ENCODE assay signal across 7 mouse cellular contexts in the genomic region with DNA sequence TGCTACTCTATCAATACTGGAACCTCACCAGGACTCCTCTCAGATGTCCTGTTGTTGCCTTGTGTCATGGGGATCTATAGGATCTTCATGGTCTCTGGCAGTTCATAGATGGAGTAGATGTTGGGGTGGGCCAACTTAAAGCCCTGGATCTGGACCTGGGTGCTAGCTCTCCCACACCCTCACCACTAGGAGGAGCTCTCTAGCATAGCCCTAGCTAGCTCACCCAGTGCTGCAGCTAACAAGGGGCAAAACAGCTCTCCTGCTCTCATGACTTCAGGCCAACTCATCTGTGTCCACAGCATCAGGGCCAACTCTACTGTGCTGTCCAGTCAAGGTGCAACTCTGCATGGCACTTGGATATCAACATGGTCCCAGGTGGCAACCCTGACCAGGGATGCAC.
DNase-seq lines count a peak whose midpoint lies in the region; ATAC-seq lines count a peak whose summit lies in the region.

No protein-coding gene starts in this region.

- peak; percentile 48 for DNase-seq in adrenal gland, postnatal 14 days
- peak; percentile 38 for DNase-seq in thymus, postnatal 14 days
- no peak for DNase-seq in layer of hippocampus, postnatal 10 days (ENCODE audit: low spot score in 2 of 2)

- H3K9ac ChIP-seq in kidney, embryonic 15.5 days = no peak overlapping the region
- H3K9ac ChIP-seq in midbrain, embryonic 15.5 days = no peak overlapping the region

- no peak overlapping the region for H3K4me2 ChIP-seq in kidney, embryonic 15.5 days
- H3K4me2 ChIP-seq in midbrain, embryonic 15.5 days = no peak overlapping the region

- no peaks in the 10 kb centered on the region for H3K36me3 ChIP-seq in megakaryocyte, embryonic 14.5 days (replicated peaks; ENCODE audit: low read length)
- H3K36me3 ChIP-seq in kidney, embryonic 15.5 days = no peaks in the 10 kb centered on the region
- no peaks in the 10 kb centered on the region for H3K36me3 ChIP-seq in midbrain, embryonic 15.5 days (replicated peaks)

- ATAC-seq in megakaryocyte, adult 5-6 weeks (ENCODE audit: poor library complexity, severe bottlenecking) = no peak
- ATAC-seq in kidney, embryonic 15.5 days (replicated peaks; ENCODE audit: low FRiP score) = 0 out of 2 replicates have a peak, but pooled peaks have one; percentile 25
- no peak for ATAC-seq in midbrain, embryonic 15.5 days (replicated peaks)

- H3K4me1 ChIP-seq in megakaryocyte, embryonic 14.5 days = no peaks in the 10 kb centered on the region
- H3K4me1 ChIP-seq in kidney, embryonic 15.5 days = no peaks in the 10 kb centered on the region
- no peaks in the 10 kb centered on the region for H3K4me1 ChIP-seq in midbrain, embryonic 15.5 days

- no peak overlapping the region for H3K27ac ChIP-seq in kidney, embryonic 15.5 days
- no peak overlapping the region for H3K27ac ChIP-seq in midbrain, embryonic 15.5 days

- no peaks in the 10 kb centered on the region for H3K9me3 ChIP-seq in megakaryocyte, embryonic 14.5 days
- no peaks in the 10 kb centered on the region for H3K9me3 ChIP-seq in kidney, embryonic 15.5 days (replicated peaks)
- H3K9me3 ChIP-seq in midbrain, embryonic 15.5 days = no peaks in the 10 kb centered on the region

- peaks cover 2% of the 10 kb centered on the region for H3K27me3 ChIP-seq in megakaryocyte, embryonic 14.5 days (replicated peaks)
- H3K27me3 ChIP-seq in kidney, embryonic 15.5 days = no peaks in the 10 kb centered on the region
- no peaks in the 10 kb centered on the region for H3K27me3 ChIP-seq in midbrain, embryonic 15.5 days (replicated peaks)

- H3K4me3 ChIP-seq in megakaryocyte, embryonic 14.5 days (replicated peaks) = peak overlapping the region; percentile 16
- H3K4me3 ChIP-seq in kidney, embryonic 15.5 days (replicated peaks) = no peak overlapping the region
- no peak overlapping the region for H3K4me3 ChIP-seq in midbrain, embryonic 15.5 days

Comparison
In these comparisons a context has a peak if more than half of its experiments do, and no peak if none do; other contexts are left out.
1. DNase-seq: peak in adrenal gland, postnatal 14 days (single experiment) and thymus, postnatal 14 days (single experiment); none in layer of hippocampus, postnatal 10 days (0 of 2).